Mouse (Mus musculus): ENCODE results near the gene Kdm4b. TPM values are rescaled to one million over a fixed set of nuclear protein-coding genes. Genes with fewer than 3 reads are reported as not detected.

The Kdm4b gene
- total and polyA plus RNA-seq, 3 experiments: 9.1 to 27.5 TPM; not detected in 1

DNA sequence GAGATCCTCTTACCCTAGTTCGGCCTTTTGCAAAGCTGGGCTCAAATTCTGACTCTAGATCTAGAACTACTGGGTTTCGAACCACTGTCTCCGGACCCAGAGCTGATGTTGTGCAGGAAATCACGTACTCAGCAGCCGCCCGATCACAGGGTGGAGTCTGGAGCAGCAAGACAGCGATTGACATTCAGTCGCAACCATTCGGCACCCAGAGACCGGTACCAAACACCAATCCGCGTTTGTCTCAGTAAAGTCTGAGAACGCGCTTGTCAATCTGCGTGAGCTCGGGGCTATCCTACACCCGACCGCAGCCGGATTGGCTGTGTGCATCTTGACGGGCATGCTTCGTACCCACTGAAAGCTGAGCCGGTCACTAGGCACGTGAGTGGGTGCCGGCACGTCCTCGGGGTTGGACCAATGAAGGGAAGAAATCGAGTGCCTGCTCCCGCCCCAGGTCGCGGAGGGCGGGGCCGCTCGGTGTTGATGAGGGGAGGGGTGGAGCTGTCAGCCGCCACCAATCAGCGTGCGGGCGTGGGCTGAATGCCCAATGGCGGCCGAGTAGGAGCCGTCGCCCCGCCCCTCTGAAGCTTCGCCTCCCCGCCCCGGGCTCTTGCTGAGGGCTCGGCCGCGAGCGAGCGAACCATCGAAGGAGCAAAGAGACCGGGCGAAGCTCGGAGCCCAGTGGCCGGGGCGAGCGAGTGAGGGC lies at the start of gene Kdm4b (continued):
- TF ChIP-seq NELFE (IDR thresholded peaks at IDR 0.05; ENCODE audit: low read depth, low read length) (peak; percentile 56), JUND (IDR thresholded peaks at IDR 0.05; ENCODE audit: low read depth, low read length) (no peak), MAX (IDR thresholded peaks at IDR 0.05; ENCODE audit: low read length) (peak; percentile 87), ZC3H11A (IDR thresholded peaks at IDR 0.05; ENCODE audit: low read depth, low read length) (no peak), EP300 (IDR thresholded peaks at IDR 0.05; ENCODE audit: low read depth in 1 of 2, low read length in 2 of 2) (no peak)

DNA sequence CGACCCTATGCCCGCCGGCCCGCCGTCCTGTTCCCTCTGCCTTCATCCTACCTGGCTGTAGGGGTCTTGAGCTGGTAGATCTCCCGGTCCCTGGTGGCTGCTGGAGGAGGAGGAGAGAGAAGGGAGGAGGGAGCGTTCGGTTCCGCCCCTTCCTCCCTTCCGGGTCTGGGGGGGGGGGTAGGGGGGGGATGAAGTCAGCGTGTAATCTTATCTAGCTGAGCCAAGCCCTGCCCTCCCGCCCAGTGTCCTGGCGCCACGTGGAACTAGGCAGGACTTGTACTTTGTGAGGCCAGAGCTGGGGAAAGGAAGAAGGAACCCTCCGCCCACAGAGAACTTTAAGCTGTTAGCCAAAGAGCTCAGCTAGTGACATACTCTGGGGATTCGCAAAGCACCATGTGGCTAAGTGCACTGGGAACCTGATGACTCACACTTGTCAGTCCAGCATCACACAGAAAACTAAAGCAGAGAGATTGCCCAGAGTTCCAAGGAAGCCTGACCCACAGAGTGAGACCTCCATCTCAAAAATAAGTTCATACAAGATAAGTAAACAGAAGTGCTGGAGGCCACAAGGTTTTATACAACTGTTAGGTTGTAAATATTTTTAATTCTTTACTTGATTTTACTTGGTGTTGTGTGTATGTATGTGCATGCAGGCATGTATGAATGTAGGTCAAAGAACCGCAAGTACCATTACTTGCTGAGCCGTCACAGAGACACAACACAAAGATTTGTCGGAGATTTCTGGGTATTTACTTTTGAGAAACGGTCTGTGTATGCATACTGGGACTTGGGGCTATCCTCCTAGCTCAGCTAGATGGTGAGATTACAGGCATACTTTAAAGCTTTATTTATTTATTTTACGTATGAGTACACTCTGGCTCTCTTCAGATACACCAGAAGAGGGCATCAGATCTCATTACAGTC lies 49.0 kb upstream of the Kdm4b start, which contains the start of gene Ticam1:
Gene Ticam1, minus strand, starts transcription at position 144 of the 924 bp plus-strand sequence.
- peaks cover 0 to 2% of the 10 kb centered on the region in 2 experiments; a peak in 2 of 4 replicates for H3K36me3 ChIP-seq (ENCODE audit: control insufficient read depth in 1 of 2, insufficient read depth in 2 of 2, low read length in 2 of 2)
- no peaks in the 10 kb centered on the region for H3K9me3 ChIP-seq (replicated peaks; ENCODE audit: insufficient read depth, low read length)
- H3K27me3 ChIP-seq (ENCODE audit: control insufficient read depth in 1 of 2, insufficient read depth in 2 of 2, low read length in 2 of 2): no peaks in the 10 kb centered on the region
- peak; percentile 99 for DNase-seq (ENCODE audit: low read depth, low spot score)
- peaks cover 5% of the 10 kb centered on the region for H3K79me2 ChIP-seq (ENCODE audit: control insufficient read depth, insufficient read depth, low read length, poor library complexity)
- peak within 1 kb of the TSS; percentile 84 to 86 for H3K4me3 ChIP-seq (ENCODE audit: control insufficient read depth in 1 of 2, insufficient read depth in 1 of 2, low read depth in 2 of 2, low read length in 2 of 2)
- peaks cover 3 to 9% of the 10 kb centered on the region in 2 experiments; a peak in 2 of 4 replicates for H3K4me1 ChIP-seq (ENCODE audit: control insufficient read depth in 1 of 2, insufficient read depth in 2 of 2, low read length in 2 of 2)
- H3K9ac ChIP-seq (ENCODE audit: control insufficient read depth, low read depth, low read length, poor library complexity, severe bottlenecking): peak within 1 kb of the TSS; percentile 84
- H3K27ac ChIP-seq (ENCODE audit: control insufficient read depth, low read depth, low read length): peak within 1 kb of the TSS; percentile 93
- TF ChIP-seq USF1 (IDR thresholded peaks at IDR 0.05; ENCODE audit: low read depth, low read length) (peak; percentile 59), SIN3A (IDR thresholded peaks at IDR 0.05; ENCODE audit: low read length) (peak; percentile 83), USF2 (IDR thresholded peaks at IDR 0.05; ENCODE audit: borderline replicate concordance in 1 of 2, insufficient read depth in 1 of 2, low read depth in 1 of 2, low read length in 2 of 2) (no peak), CTCF (IDR thresholded peaks at IDR 0.05 in 2 of 3, conservative IDR thresholded peaks at IDR 0.05 in 1 of 3; ENCODE audit: control insufficient read depth in 1 of 3, insufficient read depth in 1 of 3, low read depth in 2 of 3, low read length in 3 of 3, poor library complexity in 1 of 3, severe bottlenecking in 1 of 3) (peak in 1 of 3 experiments; percentile 53; a peak in 3 of 6 replicates), MXI1 (IDR thresholded peaks at IDR 0.05; ENCODE audit: low read depth, low read length) (peak; percentile 96), TBP (IDR thresholded peaks at IDR 0.05; ENCODE audit: low read depth, low read length) (peak; percentile 83), RCOR1 (IDR thresholded peaks at IDR 0.05; ENCODE audit: low read depth, low read length) (peak; percentile 16; the same call in 1 of the 2 replicates), NELFE (IDR thresholded peaks at IDR 0.05; ENCODE audit: low read depth, low read length) (peak; percentile 76), E2F4 (IDR thresholded peaks at IDR 0.05; ENCODE audit: borderline replicate concordance, low read depth, low read length) (no peak), TCF12 (IDR thresholded peaks at IDR 0.05; ENCODE audit: low read depth, low read length) (peak; percentile 71), POLR2A (IDR thresholded peaks at IDR 0.05; ENCODE audit: control insufficient read depth in 1 of 2, insufficient read depth in 1 of 2, low read depth in 1 of 2, low read length in 2 of 2, poor library complexity in 1 of 2) (peak; percentile 52 to 92; a peak in 3 of 4 replicates), BHLHE40 (IDR thresholded peaks at IDR 0.05; ENCODE audit: borderline replicate concordance, low read depth, low read length) (no peak), RAD21 (IDR thresholded peaks at IDR 0.05; ENCODE audit: low read depth, low read length) (peak; percentile 29), SMC3 (IDR thresholded peaks at IDR 0.05; ENCODE audit: low read depth, low read length) (peak; percentile 59), TAL1 (IDR thresholded peaks at IDR 0.05; ENCODE audit: low read length) (peak; percentile 39; the same call in 1 of the 2 replicates), JUND (IDR thresholded peaks at IDR 0.05; ENCODE audit: low read depth, low read length) (peak; percentile 56; the same call in 1 of the 2 replicates), MAFK (IDR thresholded peaks at IDR 0.05; ENCODE audit: borderline replicate concordance, low read depth, low read length) (no peak), GABPA (IDR thresholded peaks at IDR 0.05; ENCODE audit: low read depth, low read length) (no peak), ZNF384 (IDR thresholded peaks at IDR 0.05; ENCODE audit: low read depth, low read length) (peak; percentile 18; the same call in 1 of the 2 replicates), HCFC1 (IDR thresholded peaks at IDR 0.05; ENCODE audit: low read depth, low read length) (peak; percentile 77), NRF1 (IDR thresholded peaks at IDR 0.05; ENCODE audit: insufficient read depth, low read depth, low read length, poor library complexity, severe bottlenecking) (0 out of 2 replicates have a peak, but pooled peaks have one; percentile 3), ZC3H11A (IDR thresholded peaks at IDR 0.05; ENCODE audit: low read depth, low read length) (peak; percentile 31), ZKSCAN1 (IDR thresholded peaks at IDR 0.05; ENCODE audit: low read depth, low read length) (no peak), MYC (IDR thresholded peaks at IDR 0.05; ENCODE audit: low read depth, low read length) (peak; percentile 97), MYB (IDR thresholded peaks at IDR 0.05; ENCODE audit: low read depth, low read length) (no peak), POLR2AphosphoS2 (IDR thresholded peaks at IDR 0.05; ENCODE audit: low read length) (peak; percentile 80; the same call in 1 of the 2 replicates), EP300 (IDR thresholded peaks at IDR 0.05; ENCODE audit: low read depth in 1 of 2, low read length in 2 of 2) (peak in 1 of 2 experiments; percentile 65; a peak in 3 of 4 replicates), CHD2 (IDR thresholded peaks at IDR 0.05; ENCODE audit: low read length) (no peak), ELF1 (IDR thresholded peaks at IDR 0.05; ENCODE audit: low read depth, low read length) (peak; percentile 98), ZMIZ1 (IDR thresholded peaks at IDR 0.05; ENCODE audit: low read depth, low read length) (peak; percentile 71)

Measured in MEL (cell line).